Mouse (Mus musculus) ES-Bruce4 (cell line): ENCODE measurements around the gene Il1rl2.

Experiments used
- CTCF ChIP-seq: IDR thresholded peaks from one replicate; pipeline ENCODE4 v1.8.1; 2011; ENCODE audit warnings: low read depth, low read length
- POLR2A ChIP-seq: IDR thresholded peaks from one replicate; pipeline ENCODE4 v1.8.1; 2011; ENCODE audit warnings: low read length; ENCODE audit not compliant: insufficient read depth

GRCm38 (mm10) chr1:40354665-40355064, 30.3 kb downstream of the Il1rl2 start:
- no peak for TF ChIP-seq POLR2A
- TF ChIP-seq CTCF = no peak
